Mouse (Mus musculus) cerebellum, postnatal 25 days (tissue): ENCODE measurements around the gene Plekha8.

Experiments used
- DNase-seq, 2 experiments: peaks; one replicate each; pipeline ENCODE4 v3.0.0; 2021; ENCODE audit warnings: mixed read lengths in 2 of 2

Plekha8 gene

GRCm38 (mm10) chr6:54587683-54588082 lies 7.2 kb upstream of the Plekha8 start:
- DNase-seq: no peak

GRCm38 (mm10) chr6:54588212-54588611 lies 6.7 kb upstream of the Plekha8 start:
- no peak for DNase-seq

- no peak for DNase-seq
Measured at GRCm38 (mm10) chr6:54590691-54591090, 4.2 kb upstream of the Plekha8 start.

GRCm38 (mm10) chr6:54591778-54592177 lies 3.1 kb upstream of the Plekha8 start:
- DNase-seq: no peak

GRCm38 (mm10) chr6:54592938-54593535 lies 1.9 kb upstream of the Plekha8 start:
- peak; percentile 96 for DNase-seq

GRCm38 (mm10) chr6:54593766-54594468 lies 994 bp upstream of the Plekha8 start:
- DNase-seq: no peak

GRCm38 (mm10) chr6:54595330-54595878 lies 493 bp downstream of the Plekha8 start:
- DNase-seq: no peak

GRCm38 (mm10) chr6:54597208-54597607 lies 2.3 kb downstream of the Plekha8 start, which contains the start of gene Fkbp14:
TSS of gene Fkbp14 (minus strand) at chr6:54597308.
- no peak for DNase-seq

GRCm38 (mm10) chr6:54597711-54598110 lies 2.8 kb downstream of the Plekha8 start:
- DNase-seq: no peak

GRCm38 (mm10) chr6:54600681-54601347 lies 5.9 kb downstream of the Plekha8 start:
- DNase-seq: no peak

GRCm38 (mm10) chr6:54602891-54603290 lies 8.0 kb downstream of the Plekha8 start:
- DNase-seq: no peak

GRCm38 (mm10) chr6:54604001-54604715 lies 9.2 kb downstream of the Plekha8 start:
- DNase-seq: no peak

GRCm38 (mm10) chr6:54606241-54606640 lies 11.3 kb downstream of the Plekha8 start:
- DNase-seq: no peak

- DNase-seq: no peak
Measured at GRCm38 (mm10) chr6:54617363-54617762, 22.5 kb downstream of the Plekha8 start.

GRCm38 (mm10) chr6:54619530-54619929 lies 24.6 kb downstream of the Plekha8 start:
- no peak for DNase-seq

GRCm38 (mm10) chr6:54620357-54620756 lies 25.4 kb downstream of the Plekha8 start:
- no peak for DNase-seq

GRCm38 (mm10) chr6:54628381-54628780 lies 33.5 kb downstream of the Plekha8 start:
- DNase-seq: no peak

- DNase-seq: peak; percentile 37 to 61
Measured at GRCm38 (mm10) chr6:54629734-54630133, 34.8 kb downstream of the Plekha8 start.

- DNase-seq: peak; percentile 19 to 46
Measured at GRCm38 (mm10) chr6:54631462-54631861, 36.6 kb downstream of the Plekha8 start.

GRCm38 (mm10) chr6:54639877-54640276 lies 45.0 kb downstream of the Plekha8 start:
- DNase-seq: no peak

GRCm38 (mm10) chr6:54641953-54642352 lies 47.0 kb downstream of the Plekha8 start:
- DNase-seq: no peak

- DNase-seq: no peak
Measured at GRCm38 (mm10) chr6:54643181-54643580, 48.3 kb downstream of the Plekha8 start.
